Mouse (Mus musculus) leukemia stem cell, adult 10-12 weeks (primary cell): ENCODE data around the gene Wdr89. TPM values are rescaled to one million over a fixed set of nuclear protein-coding genes. Genes with fewer than 3 reads are reported as not detected.

Source experiments
- polyA plus RNA-seq: library from polyadenylated mRNA; stranded (reverse); fragments of >175 nt; gene quantifications from 2 replicates; pipeline ENCODE4 v1.2.3, GENCODE M21; 2012; ENCODE audit warnings: low replicate concordance

The Wdr89 gene
- 2.0 and 5.7 TPM in 2 replicates for polyA plus RNA-seq

DNA sequence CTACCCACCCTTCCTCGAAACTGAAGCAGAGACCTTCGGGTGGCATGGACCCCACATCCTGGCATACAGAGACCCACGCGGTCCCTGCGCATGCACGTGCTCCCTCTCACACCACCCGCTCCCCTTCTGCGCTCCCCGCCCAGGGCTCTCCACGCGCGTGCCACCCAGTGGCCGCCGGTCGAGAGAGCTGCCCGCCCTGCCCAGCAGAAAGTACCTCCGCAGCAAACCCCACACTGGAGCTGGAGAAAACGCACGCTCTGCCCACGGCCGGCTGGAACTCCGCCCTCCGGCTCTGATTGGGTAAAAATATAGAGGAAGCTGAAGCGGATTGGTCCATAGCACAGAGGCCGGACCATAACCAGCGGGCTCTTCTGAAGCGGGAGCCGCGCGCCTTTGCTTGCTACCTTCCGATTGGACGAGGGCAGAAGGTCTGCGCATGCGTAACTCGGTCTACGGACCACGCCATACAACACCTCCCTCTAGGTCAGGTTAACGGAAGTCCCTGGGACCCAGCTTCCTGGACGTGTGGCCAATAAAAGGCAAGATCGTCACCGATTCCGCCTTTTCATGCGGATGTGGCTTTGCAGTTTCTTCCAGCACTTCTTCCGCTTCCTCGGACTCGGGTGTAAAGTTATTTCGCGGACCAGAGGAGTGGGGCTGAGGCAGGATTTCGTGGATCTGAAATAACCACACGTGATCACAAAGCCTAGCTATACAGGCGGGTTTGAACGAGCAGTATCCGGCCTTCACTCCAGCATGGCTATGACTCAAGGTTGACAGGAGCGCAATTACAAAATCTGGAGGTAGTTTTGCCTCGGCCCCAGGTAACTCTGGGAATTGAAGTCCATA, at the start of gene Wdr89:
Gene Wdr89 (minus strand): TSS at position 280 of the 849 bp plus-strand sequence.

DNA sequence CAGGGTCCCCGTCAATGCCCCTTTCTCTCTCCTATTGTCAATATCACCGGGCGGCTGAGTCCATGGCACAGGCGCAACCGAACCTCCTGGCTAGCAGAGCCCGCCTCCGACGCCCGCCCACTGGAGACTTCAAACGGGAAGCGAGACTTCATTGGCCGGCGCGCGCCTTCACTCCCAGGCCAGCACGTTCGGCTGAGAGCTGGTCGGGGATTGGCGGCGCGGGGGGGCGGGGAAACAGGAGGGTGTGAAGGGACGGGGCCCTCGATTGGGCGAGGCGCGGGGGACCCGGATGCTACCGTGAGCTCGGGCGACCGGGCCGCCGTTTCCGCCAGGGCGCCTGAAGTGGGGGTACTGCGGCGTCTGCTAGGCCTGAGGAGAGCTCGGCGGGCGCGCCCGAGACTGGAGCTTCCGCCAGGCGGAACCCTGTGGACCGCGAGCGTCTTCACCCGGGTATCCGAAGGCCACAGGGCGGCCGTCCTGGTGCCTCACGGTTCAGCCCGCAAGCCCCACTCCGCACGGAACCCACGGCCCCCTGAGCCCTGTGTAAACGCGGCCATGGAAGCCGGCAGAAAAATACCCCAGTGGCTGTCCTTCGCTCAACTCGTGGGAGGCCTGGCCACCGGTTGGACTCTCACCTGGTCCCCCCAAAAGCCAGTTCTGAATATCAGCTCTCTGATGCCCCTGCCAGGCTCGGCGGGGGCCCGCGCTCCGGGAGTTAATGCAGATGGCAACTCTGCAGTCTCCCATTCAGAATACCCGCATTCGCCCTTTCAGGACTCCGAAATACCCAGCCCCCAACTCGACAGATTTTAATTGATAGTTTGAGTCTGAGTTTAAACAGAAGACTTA, 73.0 kb downstream of the Wdr89 start, which contains the start of gene Ppp2r5e:
Gene Ppp2r5e (minus strand): TSS at position 92 of the 849 bp plus-strand sequence.

Other genes starting within 250 kb of the Wdr89 start
- gene Ppp2r5e, start 73.3 kb downstream of the Wdr89 start, polyA plus RNA-seq = 69.9 and 79.4 TPM in 2 replicates
- gene Sgpp1, start 66.2 kb upstream of the Wdr89 start, polyA plus RNA-seq = 14.2 and 32.4 TPM in 2 replicates
- gene Syne2, start 148.6 kb upstream of the Wdr89 start, polyA plus RNA-seq = 1.1 and 1.5 TPM in 2 replicates